Mouse (Mus musculus) layer of hippocampus, postnatal 36 days (tissue): ENCODE measurements around the gene Gabpa. TPM values are rescaled to one million over a fixed set of nuclear protein-coding genes. Genes with fewer than 3 reads are reported as not detected.

ENCODE experiments used
- DNase-seq, 2 experiments: peaks; one replicate each; pipeline ENCODE4 v3.0.0; 2022
- total RNA-seq, 2 experiments: library from RNA; stranded (reverse); gene quantifications; 2 replicates each; pipeline ENCODE4 v1.2.3; 2021

Gabpa gene
- total RNA-seq, 2 experiments from 2014 or later, result 29.1 to 29.8 TPM

DNA sequence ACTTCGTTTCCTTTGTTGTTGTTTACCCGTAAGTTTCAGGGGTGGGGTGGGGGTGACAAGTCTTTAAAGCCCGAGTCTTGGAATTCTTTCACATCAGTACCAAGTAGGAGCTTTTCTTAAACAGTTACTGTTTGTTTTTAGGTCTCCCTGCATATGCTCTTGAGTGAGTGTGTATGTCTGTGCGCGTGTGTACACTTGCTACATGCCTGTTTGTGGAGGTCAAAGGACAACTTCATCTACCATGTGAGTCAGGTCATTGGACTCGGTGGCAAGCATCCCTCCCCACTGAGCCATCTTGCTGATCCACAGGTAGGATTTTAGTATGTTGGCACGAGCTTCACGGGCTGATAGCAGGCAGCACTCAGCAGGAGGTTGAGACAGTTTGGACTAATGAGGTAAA lies 39.1 kb downstream of the Gabpa start:
- no peak for DNase-seq

DNA sequence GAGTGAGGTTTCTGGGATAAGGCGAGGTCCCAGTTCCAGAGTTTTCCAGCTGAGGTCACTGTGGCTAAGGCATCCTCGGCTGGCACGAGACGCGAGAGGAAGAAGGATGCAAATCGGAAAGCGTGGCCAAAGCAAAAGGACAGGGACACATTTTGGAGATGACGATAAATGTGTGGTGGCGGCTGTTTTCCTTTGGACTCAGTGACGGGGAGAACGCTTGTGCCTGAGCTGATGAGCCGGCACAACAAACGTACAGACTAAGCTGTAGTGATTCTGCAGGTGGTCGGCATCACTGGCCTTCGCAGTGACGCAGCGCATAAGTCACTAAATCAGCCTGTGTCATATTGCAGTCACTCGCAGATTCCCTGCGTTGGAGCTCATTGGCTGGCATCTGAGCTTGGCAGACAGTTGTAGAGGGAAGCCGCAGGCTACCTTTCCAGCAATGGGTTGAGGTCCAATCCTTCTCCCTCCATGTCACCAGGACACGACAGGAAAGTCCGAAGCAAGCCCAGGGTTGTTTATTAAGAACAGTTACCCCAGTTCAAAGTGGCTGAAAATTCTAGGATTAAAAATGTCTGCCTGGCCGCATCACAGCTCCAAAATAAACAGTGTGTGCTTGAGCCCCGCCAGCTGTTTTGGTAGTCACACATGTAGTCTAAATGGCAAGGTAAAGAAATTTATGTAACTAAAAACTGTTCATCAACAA lies 40.4 kb downstream of the Gabpa start:
- DNase-seq, result peak; percentile 37 to 43

DNA sequence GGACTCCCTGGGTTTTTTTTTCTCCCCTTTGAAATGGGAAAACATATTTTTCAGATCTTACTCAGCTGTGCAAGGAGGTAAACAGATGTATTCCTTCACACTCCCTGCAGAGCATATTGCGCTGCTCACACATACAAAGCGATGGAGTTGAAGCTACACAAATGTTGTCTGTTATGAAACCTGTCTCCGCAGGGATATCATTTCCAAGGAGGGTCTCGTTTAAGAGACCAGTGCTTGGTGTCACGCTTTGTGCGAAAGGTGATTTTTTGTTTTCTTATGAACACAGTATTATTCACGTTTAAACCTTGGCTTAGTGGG lies 41.0 kb downstream of the Gabpa start:
- DNase-seq, result peak in 1 of 2 experiments; percentile 10

DNA sequence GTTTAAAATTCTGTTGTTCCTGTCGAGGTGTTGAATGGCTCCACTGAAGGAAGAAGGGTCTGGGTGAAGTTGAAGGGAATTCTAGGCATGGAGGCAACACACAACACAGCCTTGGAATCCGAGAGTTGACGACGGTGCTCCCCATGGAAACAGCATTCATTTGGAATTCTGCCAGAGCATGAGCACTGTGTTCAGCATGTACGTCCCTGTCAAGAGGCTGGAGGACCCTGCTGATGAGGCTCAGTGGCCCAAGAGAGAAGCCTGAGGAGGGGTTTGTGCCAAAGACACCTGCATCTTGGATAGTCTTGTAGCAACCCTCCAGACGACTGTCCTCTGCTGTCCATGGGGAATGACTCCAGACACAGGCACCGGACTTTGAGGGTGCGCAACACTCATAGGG lies 41.4 kb downstream of the Gabpa start:
- no peak for DNase-seq

DNA sequence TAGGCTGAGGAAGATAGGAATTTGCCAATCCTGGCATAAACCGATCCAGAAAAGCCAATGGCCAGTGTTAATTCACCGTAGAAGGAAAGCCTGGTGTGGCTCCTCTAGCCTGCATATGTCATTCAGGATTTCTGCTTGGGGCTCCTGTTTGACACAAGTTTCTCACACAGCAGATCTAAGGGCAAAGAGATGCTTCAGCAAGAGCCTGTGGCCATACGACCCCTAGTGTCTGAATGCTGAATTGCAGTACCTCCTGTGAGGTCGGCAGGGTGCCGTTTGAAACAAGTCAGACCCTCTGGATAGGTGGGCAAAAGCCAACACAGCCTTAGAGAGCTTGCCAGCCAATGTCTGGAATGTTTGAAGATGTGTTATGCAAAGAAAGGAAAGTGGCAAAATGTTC lies 44.4 kb downstream of the Gabpa start:
- DNase-seq, result peak; percentile 52 to 66

DNA sequence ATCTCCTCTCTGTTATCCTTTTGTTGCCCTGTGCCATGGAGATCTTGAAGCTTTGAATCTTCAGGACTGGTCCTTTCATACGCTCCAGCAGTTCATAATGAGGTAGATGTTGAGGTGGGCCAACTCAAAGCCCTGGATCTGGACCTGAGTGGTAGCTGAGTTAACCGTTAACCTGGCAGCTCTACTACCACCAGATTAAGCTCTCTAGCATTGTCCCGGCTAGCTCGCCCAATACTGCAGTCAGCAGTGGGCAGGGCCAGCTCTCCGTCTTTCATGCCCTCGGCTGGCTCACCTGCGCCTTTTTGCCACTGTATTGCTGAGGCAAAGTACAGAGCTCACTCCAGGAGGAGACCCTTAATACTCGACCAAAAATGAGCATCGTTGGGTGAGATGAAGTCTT lies 46.4 kb downstream of the Gabpa start:
- no peak for DNase-seq

DNA sequence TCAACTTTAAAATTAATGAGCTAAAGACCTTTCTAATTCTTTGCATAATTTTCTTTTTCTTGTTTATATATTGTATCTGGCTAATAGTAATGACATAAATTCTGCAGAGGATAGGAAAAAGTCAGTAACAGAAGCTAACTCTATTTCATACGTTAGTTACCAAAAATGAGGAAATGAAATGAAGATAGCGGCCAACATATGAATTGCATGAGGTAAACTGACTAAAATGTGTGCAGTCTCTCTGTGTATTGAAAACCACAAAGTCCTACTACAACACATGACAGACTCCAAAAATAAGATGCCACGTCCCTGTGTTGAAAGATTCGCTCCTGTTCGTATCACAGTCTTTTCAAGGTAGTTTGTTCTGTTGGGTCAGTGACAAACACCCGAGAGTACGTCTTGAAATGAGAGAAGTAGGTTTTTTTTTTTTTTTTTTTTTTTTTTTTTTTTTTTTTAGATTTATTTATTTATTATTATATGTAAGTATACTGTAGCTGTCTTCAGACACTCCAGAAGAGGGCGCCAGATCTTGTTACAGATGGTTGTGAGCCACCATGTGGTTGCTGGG lies 47.1 kb downstream of the Gabpa start:
- no peak for DNase-seq

DNA sequence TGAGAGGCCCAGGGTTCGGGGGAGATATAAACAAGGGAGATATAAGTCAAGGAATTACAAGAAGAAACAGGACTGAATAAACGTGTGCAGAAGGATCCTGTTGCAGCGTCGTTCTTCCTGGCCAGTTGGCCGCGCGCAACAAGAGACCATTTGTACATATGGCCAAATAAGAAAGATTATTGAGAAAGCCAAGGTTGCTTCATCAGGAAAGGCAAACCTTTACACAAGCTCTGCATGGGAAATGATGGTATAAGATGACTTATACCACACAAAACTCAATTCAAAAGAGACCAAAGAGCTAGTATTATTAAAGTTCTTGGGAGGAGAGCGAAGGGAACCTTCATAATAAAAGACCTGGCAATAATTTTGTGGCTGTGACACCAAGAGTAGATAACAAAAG lies 49.8 kb downstream of the Gabpa start:
- DNase-seq, result no peak

DNA sequence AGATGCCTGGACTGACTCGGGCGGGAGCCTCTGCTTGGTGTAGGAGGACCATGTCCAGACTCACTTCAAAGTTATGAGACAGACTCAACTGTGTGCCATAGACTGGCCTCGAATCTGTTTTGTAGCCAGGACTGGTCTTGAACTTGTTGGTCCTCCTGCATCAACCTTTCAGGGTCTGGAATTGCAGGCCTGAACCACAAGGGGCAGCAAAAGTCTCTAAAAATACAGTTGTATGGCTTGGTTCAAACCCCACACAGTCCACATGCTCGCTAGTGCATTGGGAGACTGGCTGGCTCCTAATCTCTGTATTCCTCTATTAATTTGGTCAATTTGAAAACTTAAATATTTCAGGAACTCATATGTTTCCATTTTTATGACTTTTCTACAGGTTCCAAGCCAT lies 68.3 kb downstream of the Gabpa start:
- DNase-seq, result no peak

DNA sequence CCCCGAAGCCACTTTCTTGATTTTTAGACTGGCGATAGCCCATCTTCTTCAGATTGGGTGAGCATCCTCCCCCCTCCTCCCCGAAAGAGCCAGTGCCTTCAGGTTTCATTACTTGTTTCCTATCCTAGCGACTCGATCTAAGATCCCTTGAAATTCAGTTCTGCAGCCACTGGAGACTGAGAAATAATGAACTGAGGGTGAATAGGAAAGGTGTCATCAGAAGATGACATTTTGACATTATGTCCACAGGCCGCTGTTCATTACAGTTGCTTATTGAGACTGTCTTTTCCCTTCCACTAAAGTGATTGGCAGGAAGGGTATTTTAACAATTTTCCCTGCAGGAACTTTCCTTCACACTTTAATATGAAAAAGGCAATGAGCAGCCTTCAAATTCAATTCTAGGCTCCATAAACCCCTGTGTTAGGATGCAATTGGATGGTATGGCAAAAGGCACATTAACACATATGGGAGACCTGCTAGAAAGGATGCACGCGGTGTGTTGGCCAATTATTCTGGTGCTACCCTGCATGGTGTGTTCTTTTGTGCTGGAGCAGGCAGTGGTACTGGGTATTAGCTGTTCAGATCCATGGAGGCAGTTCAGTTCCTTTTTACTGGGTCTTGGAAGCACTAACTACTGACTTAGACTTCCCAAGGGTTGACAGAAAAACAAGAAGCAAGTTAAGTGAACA lies 76.9 kb downstream of the Gabpa start:
- DNase-seq, result no peak

Other genes with a start within 250 kb of the Gabpa start
- gene Mrpl39, start 99.2 kb upstream of the Gabpa start, total RNA-seq, result 10 to 100 TPM; 22.6 to 22.9 TPM
- gene Jam2, start 60.8 kb upstream of the Gabpa start, total RNA-seq, result 10 to 100 TPM; 21.2 to 22.3 TPM
- 100 to 1,000 TPM; 360 to 363 TPM for gene Atp5j, start 700 bp downstream of the Gabpa start, total RNA-seq